Mouse (Mus musculus) olfactory bulb, adult 2 months (tissue): ENCODE measurements at regions not wholly inside any gene's neighbourhood (a gene's known extent, or its start where the extent isn't known, plus 50 kb on each side); places are given as distances from the start of the nearest gene placed in this dataset.

Source experiments
- CTCF ChIP-seq: fragments of 200-500 bp; IDR thresholded peaks from 2 replicates; pipeline ENCODE4 v1.5.1; 2012; ENCODE audit warnings: low read depth, mild to moderate bottlenecking, low read length, moderate library complexity; ENCODE audit not compliant: insufficient read depth
- POLR2A ChIP-seq: fragments of 200-500 bp; IDR thresholded peaks from 2 replicates; pipeline ENCODE4 v1.6.1; 2012; ENCODE audit warnings: mild to moderate bottlenecking, low read depth, low read length, moderate library complexity; ENCODE audit not compliant: insufficient read depth

GRCm38 (mm10) chr10:8124124-8124523 is 168.1 kb upstream of the Tab2 start:
- TF ChIP-seq POLR2A (no peak), CTCF (no peak)
